Mouse (Mus musculus) spleen, adult 2 months (tissue): ENCODE results near the gene Ppp2r5e.

Source experiments
- CTCF ChIP-seq: fragments of 200-500 bp; IDR thresholded peaks from 2 replicates; pipeline ENCODE4 v1.5.1; 2011; ENCODE audit warnings: mild to moderate bottlenecking, inconsistent platforms; ENCODE audit not compliant: insufficient read depth, insufficient read length, insufficient replicate concordance; ENCODE audit errors: extremely low read depth
- POLR2A ChIP-seq: fragments of 200-500 bp; IDR thresholded peaks from 2 replicates; pipeline ENCODE4 v1.6.1; 2011; ENCODE audit warnings: low read depth, low read length, inconsistent platforms

DNA sequence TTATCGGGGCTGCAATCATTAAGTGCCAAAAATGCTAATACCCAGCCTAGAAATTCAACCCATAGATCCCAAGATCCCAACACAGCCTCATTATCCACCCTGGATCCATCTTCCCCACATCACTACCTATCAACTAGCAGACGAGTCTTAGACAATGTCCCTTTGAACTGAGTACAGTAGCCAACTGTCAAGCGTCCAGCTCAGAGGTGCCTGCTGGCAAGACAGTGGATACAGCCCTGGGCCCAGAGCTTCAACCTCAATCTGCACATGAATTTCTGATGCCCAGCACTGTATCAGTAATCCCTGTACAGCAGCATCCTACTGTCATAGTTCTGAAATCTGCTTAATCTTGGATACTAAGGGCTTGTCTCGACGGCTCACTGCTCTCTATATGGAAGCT, 30.3 kb downstream of the Ppp2r5e start:
- TF ChIP-seq CTCF: no peak
- no peak for TF ChIP-seq POLR2A
